In genomic region chr17:25843122-25843521, GRCm38 (mm10) we compare ENCODE assay signal across 8 mouse cellular contexts. TPM values are rescaled to one million over a fixed set of nuclear protein-coding genes. Genes with fewer than 3 reads are reported as not detected.
DNase-seq lines count a peak whose midpoint lies in the region; ATAC-seq and TF ChIP-seq lines count a peak whose summit lies in the region.

No protein-coding gene starts in this region.

- H3K4me3 ChIP-seq in erythroblast, embryonic 14.5 days (replicated peaks) = peak overlapping the region; percentile 80
- peak overlapping the region; percentile 93 for H3K4me3 ChIP-seq in neural tube, embryonic 11.5 days (ENCODE audit: low read depth, low read length)
- peak overlapping the region; percentile 82 for H3K4me3 ChIP-seq in liver, embryonic 12.5 days
- H3K4me3 ChIP-seq in stomach, postnatal 0 days (ENCODE audit: low read depth, low read length) = peak overlapping the region; percentile 83

- peaks cover 62% of the 10 kb centered on the region for H3K4me1 ChIP-seq in erythroblast, embryonic 14.5 days (ENCODE audit: control insufficient read depth)
- H3K4me1 ChIP-seq in neural tube, embryonic 11.5 days (ENCODE audit: control insufficient read depth, insufficient read depth, low read length) = peaks cover 10% of the 10 kb centered on the region
- H3K4me1 ChIP-seq in liver, embryonic 12.5 days = peaks cover 47% of the 10 kb centered on the region
- H3K4me1 ChIP-seq in stomach, postnatal 0 days (replicated peaks; ENCODE audit: control insufficient read depth, insufficient read depth) = no peaks in the 10 kb centered on the region; the same call in 1 of the 2 replicates

- no peaks in the 10 kb centered on the region for H3K27me3 ChIP-seq in erythroblast, embryonic 14.5 days (ENCODE audit: control insufficient read depth)
- no peaks in the 10 kb centered on the region for H3K27me3 ChIP-seq in neural tube, embryonic 11.5 days (ENCODE audit: control insufficient read depth, insufficient read depth, low read length)
- H3K27me3 ChIP-seq in liver, embryonic 12.5 days (replicated peaks) = no peaks in the 10 kb centered on the region
- H3K27me3 ChIP-seq in stomach, postnatal 0 days (ENCODE audit: control insufficient read depth, insufficient read depth, low read length) = no peaks in the 10 kb centered on the region

- TF ChIP-seq EP300 in stomach, postnatal 0 days (optimal IDR thresholded peaks at IDR 0.05) = no peak

- TF ChIP-seq CTCF in stomach, postnatal 0 days (IDR thresholded peaks at IDR 0.05; ENCODE audit: low read depth) = no peak

- H3K27ac ChIP-seq in neural tube, embryonic 11.5 days (ENCODE audit: low read depth, low read length) = no peak overlapping the region
- H3K27ac ChIP-seq in liver, embryonic 12.5 days = peak overlapping the region; percentile 91
- H3K27ac ChIP-seq in stomach, postnatal 0 days (replicated peaks) = no peak overlapping the region

- H3K9me3 ChIP-seq in erythroblast, embryonic 14.5 days (ENCODE audit: control insufficient read depth, low read length) = no peaks in the 10 kb centered on the region
- no peaks in the 10 kb centered on the region for H3K9me3 ChIP-seq in neural tube, embryonic 11.5 days (ENCODE audit: control insufficient read depth, low read length)
- H3K9me3 ChIP-seq in liver, embryonic 12.5 days (replicated peaks) = no peaks in the 10 kb centered on the region
- H3K9me3 ChIP-seq in stomach, postnatal 0 days (ENCODE audit: control insufficient read depth, low read length) = no peaks in the 10 kb centered on the region

- no peak for ATAC-seq in erythroblast, adult 5-6 weeks (replicated peaks; ENCODE audit: low FRiP score, poor library complexity, severe bottlenecking)
- ATAC-seq in neural tube, embryonic 11.5 days (ENCODE audit: insufficient read depth, low FRiP score, low TSS enrichment) = no peak
- no peak for ATAC-seq in liver, embryonic 12.5 days
- ATAC-seq in stomach, postnatal 0 days (ENCODE audit: low FRiP score, low TSS enrichment) = no peak

- H3K9ac ChIP-seq in neural tube, embryonic 11.5 days (ENCODE audit: low read length) = no peak overlapping the region; the same call in 1 of the 2 replicates
- H3K9ac ChIP-seq in liver, embryonic 12.5 days = peak overlapping the region; percentile 91
- H3K9ac ChIP-seq in stomach, postnatal 0 days (ENCODE audit: low read length) = peak overlapping the region; percentile 86

- peaks cover 86% of the 10 kb centered on the region for H3K36me3 ChIP-seq in erythroblast, embryonic 14.5 days (ENCODE audit: control insufficient read depth)
- H3K36me3 ChIP-seq in neural tube, embryonic 11.5 days (ENCODE audit: control insufficient read depth, insufficient read depth, low read length) = peaks cover 23% of the 10 kb centered on the region
- H3K36me3 ChIP-seq in liver, embryonic 12.5 days = peaks cover 82% of the 10 kb centered on the region
- H3K36me3 ChIP-seq in stomach, postnatal 0 days (ENCODE audit: control insufficient read depth, insufficient read depth, low read length) = peaks cover 29% of the 10 kb centered on the region

- 94% methylated on average over 4 of the region's 4 CpGs for WGBS in neural tube, embryonic 11.5 days
- 88% methylated on average over 4 of the region's 4 CpGs for WGBS in liver, embryonic 12.5 days (ENCODE audit: insufficient replicate concordance)
- WGBS in stomach, postnatal 0 days = 78% methylated on average over 4 of the region's 4 CpGs

- no peak for DNase-seq in neural tube, embryonic 11.5 days (ENCODE audit: low spot score)
- DNase-seq in neural tube, embryonic 10.5 days (ENCODE audit: extremely low spot score, low spot score) = no peak
- DNase-seq in stomach, postnatal 0 days (ENCODE audit: low spot score) = no peak
- DNase-seq in frontal cortex, postnatal 10 days (ENCODE audit: low spot score in 2 of 2) = no peak
- no peak for DNase-seq in ovary, postnatal 14 days (ENCODE audit: low spot score)

- peak overlapping the region; percentile 89 for H3K4me2 ChIP-seq in neural tube, embryonic 11.5 days (ENCODE audit: low read depth)
- H3K4me2 ChIP-seq in liver, embryonic 12.5 days = peak overlapping the region; percentile 89
- H3K4me2 ChIP-seq in stomach, postnatal 0 days (replicated peaks; ENCODE audit: low read depth) = peak overlapping the region; percentile 20

RNA-seq across cellular contexts. Expression of gene Rhot2, which starts 1.5 kb away (rescaled TPM):
- polyA plus RNA-seq in erythroblast, embryonic 14.5 days (2012) = 17.7 and 19.8 TPM in 2 replicates
- 3.3 and 9.8 TPM in 2 replicates for total RNA-seq in erythroblast, adult 5-6 weeks (2015; ENCODE audit: low replicate concordance)
- 19.7 and 28.6 TPM in 2 replicates for total RNA-seq in erythroblast, adult 5-6 weeks (2017; ENCODE audit: low replicate concordance)
- polyA plus RNA-seq in neural tube, embryonic 11.5 days (2014; fragmentation: Nextera tagmentation; extraction: Ambion mirVana) = 8.6 and 10.5 TPM in 2 replicates
- 15.8 and 17.4 TPM in 2 replicates for polyA plus RNA-seq in liver, embryonic 12.5 days (2016; fragmentation: Nextera tagmentation; extraction: Ambion mirVana)
- 10.7 and 13.2 TPM in 2 replicates for polyA plus RNA-seq in stomach, postnatal 0 days (2015; fragmentation: Nextera tagmentation; extraction: Ambion mirVana)

RNA-seq across cellular contexts. Expression of gene Gm20683, which starts 1.6 kb away (rescaled TPM):
- polyA plus RNA-seq in erythroblast, embryonic 14.5 days (2012) = 0.68 and 1.1 TPM in 2 replicates
- 0.84 TPM in 1 of 2 replicates, not detected in the other for total RNA-seq in erythroblast, adult 5-6 weeks (2015; ENCODE audit: low replicate concordance)
- 2.6 TPM in 1 of 2 replicates, not detected in the other for total RNA-seq in erythroblast, adult 5-6 weeks (2017; ENCODE audit: low replicate concordance)
- polyA plus RNA-seq in neural tube, embryonic 11.5 days (2014; fragmentation: Nextera tagmentation; extraction: Ambion mirVana) = 1.2 and 2.9 TPM in 2 replicates
- polyA plus RNA-seq in liver, embryonic 12.5 days (2016; fragmentation: Nextera tagmentation; extraction: Ambion mirVana) = 0.43 and 0.64 TPM in 2 replicates
- 1.8 and 2.3 TPM in 2 replicates for polyA plus RNA-seq in stomach, postnatal 0 days (2015; fragmentation: Nextera tagmentation; extraction: Ambion mirVana)

RNA-seq across cellular contexts. Expression of gene Rhbdl1, which starts 6.0 kb away (rescaled TPM):
- polyA plus RNA-seq in erythroblast, embryonic 14.5 days (2012) = 0.22 and 0.54 TPM in 2 replicates
- total RNA-seq in erythroblast, adult 5-6 weeks (2015; ENCODE audit: low replicate concordance) = not detected in 2 replicates
- total RNA-seq in erythroblast, adult 5-6 weeks (2017; ENCODE audit: low replicate concordance) = 4.7 TPM in 1 of 2 replicates, not detected in the other
- 4.3 and 4.4 TPM in 2 replicates for polyA plus RNA-seq in neural tube, embryonic 11.5 days (2014; fragmentation: Nextera tagmentation; extraction: Ambion mirVana)
- 0.80 and 0.89 TPM in 2 replicates for polyA plus RNA-seq in liver, embryonic 12.5 days (2016; fragmentation: Nextera tagmentation; extraction: Ambion mirVana)
- 3.1 and 4.3 TPM in 2 replicates for polyA plus RNA-seq in stomach, postnatal 0 days (2015; fragmentation: Nextera tagmentation; extraction: Ambion mirVana)

RNA-seq across cellular contexts. Expression of gene Stub1, which starts 9.9 kb away (rescaled TPM):
- 10.1 and 10.6 TPM in 2 replicates for polyA plus RNA-seq in erythroblast, embryonic 14.5 days (2012)
- total RNA-seq in erythroblast, adult 5-6 weeks (2015; ENCODE audit: low replicate concordance) = 15.0 and 28.0 TPM in 2 replicates
- 18.8 and 27.9 TPM in 2 replicates for total RNA-seq in erythroblast, adult 5-6 weeks (2017; ENCODE audit: low replicate concordance)
- polyA plus RNA-seq in neural tube, embryonic 11.5 days (2014; fragmentation: Nextera tagmentation; extraction: Ambion mirVana) = 327 and 334 TPM in 2 replicates
- polyA plus RNA-seq in liver, embryonic 12.5 days (2016; fragmentation: Nextera tagmentation; extraction: Ambion mirVana) = 150 and 156 TPM in 2 replicates
- polyA plus RNA-seq in stomach, postnatal 0 days (2015; fragmentation: Nextera tagmentation; extraction: Ambion mirVana) = 215 and 224 TPM in 2 replicates

RNA-seq across cellular contexts. Expression of gene Jmjd8, which starts 14.5 kb away (rescaled TPM):
- polyA plus RNA-seq in erythroblast, embryonic 14.5 days (2012) = 0.31 and 0.65 TPM in 2 replicates
- total RNA-seq in erythroblast, adult 5-6 weeks (2015; ENCODE audit: low replicate concordance) = 0.84 and 2.1 TPM in 2 replicates
- total RNA-seq in erythroblast, adult 5-6 weeks (2017; ENCODE audit: low replicate concordance) = 3.9 and 6.7 TPM in 2 replicates
- polyA plus RNA-seq in neural tube, embryonic 11.5 days (2014; fragmentation: Nextera tagmentation; extraction: Ambion mirVana) = 52.1 and 55.6 TPM in 2 replicates
- 26.6 and 26.8 TPM in 2 replicates for polyA plus RNA-seq in liver, embryonic 12.5 days (2016; fragmentation: Nextera tagmentation; extraction: Ambion mirVana)
- 29.7 and 31.5 TPM in 2 replicates for polyA plus RNA-seq in stomach, postnatal 0 days (2015; fragmentation: Nextera tagmentation; extraction: Ambion mirVana)

Comparison
In these comparisons a context has a peak if more than half of its experiments do, and no peak if none do; other contexts are left out.
1. H3K4me2 ChIP-seq: peak in every context shown above with its lines; median percentile 89 in neural tube, embryonic 11.5 days; 89 in liver, embryonic 12.5 days; 20 in stomach, postnatal 0 days.